Mouse (Mus musculus): Measurements from ENCODE around the gene Cd47. TPM values are rescaled to one million over a fixed set of nuclear protein-coding genes. Genes with fewer than 3 reads are reported as not detected.

Gene Cd47
- 92.0 and 95.1 TPM in 2 replicates for polyA plus RNA-seq (2016; fragmentation: Nextera tagmentation; extraction: Ambion mirVana)

DNA sequence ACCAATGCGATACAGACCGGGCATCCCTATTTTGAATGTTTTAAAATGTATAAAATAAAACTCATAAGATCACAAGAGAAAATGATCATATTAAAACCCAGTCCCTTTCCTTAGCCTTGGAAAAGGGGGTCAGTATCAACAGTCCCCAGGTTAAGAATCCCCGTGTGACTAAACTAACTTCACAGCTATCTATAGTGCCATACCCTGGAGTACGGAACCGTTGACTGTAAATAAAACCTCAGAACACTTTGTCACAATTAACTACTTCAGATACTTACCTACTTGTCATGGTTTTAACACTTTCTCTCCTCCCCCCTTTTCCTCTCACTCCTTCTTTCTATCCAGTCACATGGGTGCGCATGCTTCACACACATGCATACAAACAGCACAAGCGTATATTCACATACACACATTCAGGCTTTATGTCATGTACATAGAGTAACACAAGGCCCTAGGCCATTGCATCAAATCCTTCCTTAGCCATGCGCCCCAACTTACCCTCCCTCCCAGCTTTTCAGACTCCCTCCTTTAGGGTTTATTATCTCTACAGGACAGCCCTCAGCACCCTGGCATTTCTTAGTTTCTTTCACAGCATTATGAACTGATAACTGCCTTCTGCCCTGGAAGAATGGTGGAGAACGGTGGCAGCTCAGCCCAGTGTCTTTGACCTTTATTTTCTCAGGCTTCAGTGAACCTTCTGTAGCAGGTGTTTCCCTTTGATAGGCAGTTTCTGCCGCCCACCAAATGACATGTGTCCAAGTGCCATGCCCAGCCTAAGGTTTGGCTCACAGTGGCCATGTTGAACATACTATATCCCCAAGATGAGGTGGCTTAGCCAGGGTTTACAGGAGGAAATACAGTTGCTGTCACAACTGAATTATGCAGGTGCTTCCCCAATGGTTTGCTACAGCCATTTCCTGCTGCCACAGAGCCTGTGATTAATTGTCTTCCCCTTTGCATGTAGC is at the start of gene Cd47:
TSS of gene Cd47 (plus strand) at position 937 of the 965 bp plus-strand sequence.
- no peaks in the 10 kb centered on the region for H3K36me3 ChIP-seq
- H3K4me1 ChIP-seq = peaks cover 24% of the 10 kb centered on the region
- WGBS = 85% methylated on average over 10 of the region's 10 CpGs
- ATAC-seq (ENCODE audit: low FRiP score) = no peak
- no peaks in the 10 kb centered on the region for H3K27me3 ChIP-seq
- no peaks in the 10 kb centered on the region for H3K9me3 ChIP-seq (replicated peaks)
- no peak within 1 kb of the TSS for H3K4me2 ChIP-seq (replicated peaks)
- H3K27ac ChIP-seq = no peak within 1 kb of the TSS
- no peak within 1 kb of the TSS for H3K9ac ChIP-seq
- no peak within 1 kb of the TSS for H3K4me3 ChIP-seq

DNA sequence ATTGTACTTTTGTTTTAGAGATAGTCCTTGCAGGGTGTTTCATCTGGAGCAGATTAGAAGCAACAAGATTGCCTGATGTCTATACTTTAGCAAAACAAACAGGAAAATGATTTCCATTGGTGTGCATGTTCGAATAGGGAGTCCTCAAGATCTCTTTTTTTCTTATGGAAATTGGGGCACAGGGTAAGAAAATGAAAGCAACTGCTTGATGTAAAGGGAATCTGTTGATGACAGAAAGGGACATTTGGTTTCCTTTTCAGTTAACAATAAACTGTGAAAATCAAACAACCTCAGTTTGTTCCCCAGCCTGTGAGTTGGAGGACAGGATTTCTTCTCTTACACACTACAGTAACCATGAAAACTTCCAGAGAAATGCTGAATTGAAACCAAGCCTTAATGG is 47.4 kb upstream of the Cd47 start:
- Histone ChIP-seq H3K9me3 (replicated peaks) (no peaks in the 10 kb centered on the region), H3K27ac (peak overlapping the region; percentile 60; the same call in 1 of the 2 replicates), H3K4me3 (no peak overlapping the region), H3K27me3 (no peaks in the 10 kb centered on the region), H3K9ac (no peak overlapping the region), H3K4me1 (peaks cover 9% of the 10 kb centered on the region), H3K4me2 (replicated peaks) (no peak overlapping the region), H3K36me3 (no peaks in the 10 kb centered on the region)
- ATAC-seq (ENCODE audit: low FRiP score) = no peak
- 62% methylated on average over 1 of the region's 1 CpGs for WGBS

DNA sequence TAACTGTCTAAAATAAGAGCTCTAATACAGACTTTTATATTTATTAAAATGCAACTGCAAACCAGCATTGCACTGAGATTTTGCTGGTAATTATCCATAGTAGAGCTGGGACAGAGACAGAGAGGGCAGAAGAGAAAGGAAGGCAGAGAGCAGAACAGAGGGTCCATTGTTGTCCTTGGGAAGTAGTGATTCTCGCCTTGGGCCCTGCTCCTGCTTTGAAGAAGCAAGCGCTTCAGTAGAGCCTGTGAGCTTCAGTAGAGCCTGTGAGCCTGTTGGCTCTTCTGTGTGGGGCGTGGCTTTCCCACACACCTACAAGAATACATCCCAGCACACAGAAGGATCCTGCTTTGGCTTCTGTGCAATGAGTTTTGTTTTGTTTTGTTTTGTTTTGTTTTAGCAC is 47.0 kb upstream of the Cd47 start:
- Histone ChIP-seq H3K27me3 (no peaks in the 10 kb centered on the region), H3K4me3 (no peak overlapping the region), H3K9me3 (replicated peaks) (no peaks in the 10 kb centered on the region), H3K4me1 (peaks cover 9% of the 10 kb centered on the region), H3K4me2 (replicated peaks) (no peak overlapping the region), H3K36me3 (no peaks in the 10 kb centered on the region), H3K9ac (no peak overlapping the region), H3K27ac (peak overlapping the region; percentile 60; the same call in 1 of the 2 replicates)
- 29% methylated on average over 3 of the region's 3 CpGs for WGBS
- ATAC-seq (ENCODE audit: low FRiP score) = peak; percentile 81

DNA sequence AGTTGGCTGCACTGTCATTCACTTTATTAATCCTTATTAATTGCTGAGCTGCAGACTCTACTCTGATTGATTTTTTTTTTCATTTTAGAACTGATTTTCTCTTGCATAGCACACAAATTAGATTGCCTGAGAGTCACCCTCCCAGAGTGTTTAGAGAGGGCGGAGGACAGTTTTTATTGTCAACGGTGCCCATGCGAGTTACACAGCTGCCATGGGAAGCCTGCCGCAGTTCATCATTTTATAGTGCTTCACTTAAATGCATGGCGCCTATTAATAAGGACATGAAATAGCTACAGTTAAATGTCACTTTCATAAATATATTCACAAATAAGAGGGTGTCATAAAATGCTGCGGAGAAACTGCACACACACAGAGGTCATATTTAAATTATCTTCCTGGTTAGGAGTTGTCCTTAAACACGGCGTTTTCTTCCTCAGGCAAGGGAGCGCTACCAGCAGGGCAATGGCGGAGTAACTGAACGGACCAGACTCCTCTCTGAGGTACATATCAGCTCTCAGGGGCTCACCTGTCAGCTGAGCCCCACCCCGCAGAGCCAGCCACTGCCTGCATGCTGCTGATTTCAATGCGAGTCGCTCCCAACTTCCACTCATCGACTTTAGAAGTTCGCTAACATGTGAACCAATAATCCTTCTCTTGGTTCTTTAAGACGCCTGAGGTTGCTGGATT is 39.7 kb upstream of the Cd47 start:
- Histone ChIP-seq H3K4me1 (no peaks in the 10 kb centered on the region), H3K27ac (no peak overlapping the region), H3K9ac (no peak overlapping the region), H3K4me2 (replicated peaks) (no peak overlapping the region), H3K36me3 (peaks cover 9% of the 10 kb centered on the region), H3K9me3 (replicated peaks) (no peaks in the 10 kb centered on the region), H3K4me3 (no peak overlapping the region), H3K27me3 (no peaks in the 10 kb centered on the region)
- no peak for ATAC-seq (ENCODE audit: low FRiP score)
- WGBS = 82% methylated on average over 17 of the region's 17 CpGs

DNA sequence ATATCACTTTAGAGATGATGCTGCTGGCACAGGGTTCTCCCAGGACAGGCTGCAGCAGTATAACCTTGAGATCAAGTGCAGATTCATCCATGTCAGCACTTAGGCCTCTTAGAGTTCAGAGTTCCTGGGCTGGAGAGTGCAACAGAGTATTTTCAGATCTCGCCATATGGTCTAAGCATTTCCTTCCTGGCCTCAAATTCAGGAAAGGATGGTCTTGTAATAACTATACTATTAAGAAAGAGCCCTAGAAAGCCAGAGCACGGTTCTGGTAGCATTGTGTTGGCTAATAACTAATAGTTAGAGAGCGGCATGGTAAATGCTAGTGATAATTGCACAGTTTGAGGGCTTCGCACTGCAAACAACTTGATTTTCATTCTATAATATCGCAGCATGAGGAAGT is 38.4 kb upstream of the Cd47 start:
- Histone ChIP-seq H3K27ac (no peak overlapping the region), H3K27me3 (no peaks in the 10 kb centered on the region), H3K36me3 (peaks cover 9% of the 10 kb centered on the region), H3K4me1 (no peaks in the 10 kb centered on the region), H3K9me3 (replicated peaks) (no peaks in the 10 kb centered on the region), H3K4me3 (no peak overlapping the region), H3K9ac (no peak overlapping the region), H3K4me2 (replicated peaks) (no peak overlapping the region)
- 87% methylated on average over 5 of the region's 5 CpGs for WGBS
- ATAC-seq (ENCODE audit: low FRiP score) = no peak

DNA sequence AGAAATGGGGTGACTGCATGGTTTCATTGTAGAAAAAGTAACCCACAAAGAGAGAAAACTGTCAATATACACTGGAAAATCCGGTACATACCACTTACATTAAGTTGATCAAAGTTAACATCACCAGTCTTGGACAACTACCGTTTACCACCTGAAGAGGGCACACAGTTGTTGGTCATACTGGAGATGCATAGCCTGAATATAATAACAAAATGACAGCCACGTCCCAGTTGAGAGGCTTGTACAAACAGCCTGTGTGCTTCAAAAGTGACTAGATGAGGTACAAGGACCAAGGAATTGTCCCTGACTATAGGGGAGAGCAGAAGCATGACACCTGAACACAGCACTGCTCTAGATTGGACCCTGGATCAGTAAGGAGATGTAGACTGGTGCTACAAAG is 34.0 kb upstream of the Cd47 start:
- peaks cover 9% of the 10 kb centered on the region for H3K36me3 ChIP-seq
- H3K9me3 ChIP-seq (replicated peaks) = no peaks in the 10 kb centered on the region
- no peaks in the 10 kb centered on the region for H3K27me3 ChIP-seq
- no peak for ATAC-seq (ENCODE audit: low FRiP score)
- H3K9ac ChIP-seq = no peak overlapping the region
- H3K27ac ChIP-seq = no peak overlapping the region
- no peak overlapping the region for H3K4me3 ChIP-seq
- H3K4me1 ChIP-seq = no peaks in the 10 kb centered on the region
- H3K4me2 ChIP-seq (replicated peaks) = no peak overlapping the region
- 73% methylated on average over 3 of the region's 3 CpGs for WGBS

DNA sequence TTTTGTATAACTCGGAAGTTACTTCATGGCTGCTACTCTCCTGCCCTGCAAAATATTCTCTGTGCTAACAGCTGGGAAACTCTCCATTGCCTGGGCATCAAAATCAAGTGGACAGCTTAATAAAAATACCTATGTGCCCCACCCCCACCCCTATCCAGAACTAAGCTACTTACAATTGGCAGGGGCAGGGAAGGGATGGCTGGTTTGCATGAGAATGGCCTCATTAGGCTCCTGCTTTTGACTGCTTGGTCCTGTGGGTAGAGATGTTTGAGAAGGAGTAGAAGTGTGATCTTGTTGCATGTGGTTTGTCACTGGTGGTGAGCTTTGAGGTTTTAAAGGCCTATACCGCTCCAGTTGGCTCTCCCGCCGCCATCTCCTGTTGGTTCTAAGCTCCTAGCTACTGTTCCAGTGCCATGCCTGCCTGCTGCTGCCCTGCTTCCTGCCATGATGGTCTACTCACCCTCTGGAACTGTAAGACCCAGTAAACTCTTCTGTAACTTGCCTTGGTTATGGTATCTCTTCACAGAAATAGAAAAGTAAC is 31.8 kb upstream of the Cd47 start:
- Histone ChIP-seq H3K27ac (no peak overlapping the region), H3K4me3 (no peak overlapping the region), H3K4me1 (no peaks in the 10 kb centered on the region), H3K36me3 (peaks cover 9% of the 10 kb centered on the region), H3K9ac (no peak overlapping the region), H3K4me2 (replicated peaks) (no peak overlapping the region), H3K9me3 (replicated peaks) (no peaks in the 10 kb centered on the region), H3K27me3 (no peaks in the 10 kb centered on the region)
- no peak for ATAC-seq (ENCODE audit: low FRiP score)
- WGBS = 82% methylated on average over 4 of the region's 4 CpGs

DNA sequence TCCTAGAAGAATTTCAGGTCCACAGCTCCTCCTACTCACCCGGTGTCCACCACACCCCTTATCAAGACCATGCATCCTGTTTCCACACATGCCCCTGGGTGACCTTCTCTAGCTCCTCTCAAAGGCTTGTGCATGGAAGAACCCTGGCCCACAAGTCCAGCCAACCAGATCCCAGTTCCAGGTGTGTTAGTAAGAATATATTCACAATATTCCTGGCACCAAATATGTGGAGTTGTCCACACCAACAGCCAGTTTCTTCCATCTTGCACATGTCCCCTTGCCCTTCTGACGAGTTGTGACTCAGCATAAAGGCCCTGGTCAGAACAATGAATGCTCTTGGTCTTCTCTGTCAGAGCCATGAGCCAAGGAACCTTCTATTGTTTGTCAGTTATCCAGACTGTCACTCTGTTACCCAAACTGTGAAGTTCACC is 30.5 kb upstream of the Cd47 start:
- no peaks in the 10 kb centered on the region for H3K9me3 ChIP-seq (replicated peaks)
- H3K4me1 ChIP-seq = no peaks in the 10 kb centered on the region
- H3K27ac ChIP-seq = no peak overlapping the region
- ATAC-seq (ENCODE audit: low FRiP score) = no peak
- H3K9ac ChIP-seq = no peak overlapping the region
- no peaks in the 10 kb centered on the region for H3K27me3 ChIP-seq
- no peak overlapping the region for H3K4me3 ChIP-seq
- no peak overlapping the region for H3K4me2 ChIP-seq (replicated peaks)
- no peaks in the 10 kb centered on the region for H3K36me3 ChIP-seq
- 84% methylated on average over 2 of the region's 2 CpGs for WGBS

DNA sequence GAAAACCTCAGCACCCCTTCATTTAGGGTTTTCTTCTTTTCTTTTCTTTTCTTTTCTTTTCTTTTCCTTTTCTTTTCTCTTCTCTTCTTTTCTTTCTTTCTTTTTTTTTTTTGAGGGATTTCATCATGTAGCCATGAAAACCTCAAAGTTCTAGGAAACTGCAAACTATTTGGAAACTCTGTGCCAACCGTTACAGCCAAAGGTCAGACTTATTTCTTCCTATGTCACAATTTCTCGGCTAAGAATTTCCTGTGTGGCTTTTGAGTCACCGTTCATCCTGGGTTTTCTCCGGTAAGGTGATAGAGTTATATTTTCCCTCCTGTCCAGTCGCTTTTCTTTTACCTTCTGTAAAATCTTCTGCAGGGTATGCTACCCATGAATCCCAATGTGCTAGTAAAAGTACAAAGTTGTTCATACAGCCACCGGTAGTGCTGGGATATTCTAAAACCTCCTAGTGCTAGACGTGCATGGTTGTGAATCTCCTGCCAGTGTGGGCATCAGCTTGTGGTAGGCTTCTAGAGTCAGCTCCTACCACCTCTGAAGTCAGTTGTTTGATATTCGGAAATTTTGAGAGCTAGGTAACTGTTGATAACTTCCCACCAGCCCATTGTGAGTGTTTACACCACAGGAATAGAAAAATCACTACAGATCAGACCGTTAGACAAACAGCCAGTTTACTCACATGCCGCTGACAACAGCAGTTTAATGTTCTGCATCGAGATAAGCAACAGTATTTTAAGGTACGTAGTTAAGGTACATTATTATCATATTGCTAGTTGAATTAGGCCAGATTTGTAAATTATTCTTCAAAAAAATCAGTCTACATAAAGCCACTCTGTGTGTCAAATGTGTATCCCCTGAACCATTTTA is 29.8 kb upstream of the Cd47 start:
- H3K9ac ChIP-seq = no peak overlapping the region
- no peak for ATAC-seq (ENCODE audit: low FRiP score)
- H3K4me3 ChIP-seq = no peak overlapping the region

DNA sequence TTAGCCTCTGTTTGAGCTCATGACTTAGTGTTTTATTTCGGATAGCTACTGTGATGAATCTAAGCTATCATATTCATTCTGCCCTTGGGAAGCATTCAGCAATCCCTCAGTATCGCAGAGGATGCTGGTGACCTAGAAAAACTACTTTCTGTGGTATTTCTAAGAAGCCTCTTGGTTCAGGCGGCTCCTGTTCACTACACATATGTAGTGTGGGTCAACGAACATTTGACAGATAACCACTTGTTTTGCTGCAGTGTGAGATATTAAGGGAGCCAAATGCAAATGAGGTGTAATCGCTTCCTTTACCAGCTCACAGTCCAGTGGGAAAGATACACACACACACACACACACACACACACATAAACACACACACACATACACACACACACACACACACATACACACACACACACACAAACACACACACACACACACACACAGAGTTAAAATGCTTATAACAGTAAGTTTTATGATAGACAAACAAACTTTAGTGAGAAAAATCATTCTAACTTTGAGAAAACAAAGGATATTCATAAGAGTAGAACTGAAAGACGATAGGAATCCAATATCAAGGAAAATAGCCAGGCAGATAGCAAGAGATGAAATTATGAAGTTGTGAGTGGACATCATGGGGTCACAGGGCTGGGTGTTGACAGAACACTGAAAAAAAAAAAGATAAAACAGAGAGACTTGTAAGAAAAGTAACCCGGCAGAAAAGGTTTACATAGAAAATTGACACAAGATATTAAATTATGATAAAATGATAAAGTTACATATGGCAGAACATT is 28.5 kb upstream of the Cd47 start:
- no peaks in the 10 kb centered on the region for H3K4me1 ChIP-seq
- H3K4me2 ChIP-seq (replicated peaks) = no peak overlapping the region
- no peaks in the 10 kb centered on the region for H3K36me3 ChIP-seq
- H3K4me3 ChIP-seq = no peak overlapping the region
- no peaks in the 10 kb centered on the region for H3K27me3 ChIP-seq
- WGBS = 86% methylated on average over 7 of the region's 7 CpGs
- no peak for ATAC-seq (ENCODE audit: low FRiP score)
- H3K9me3 ChIP-seq (replicated peaks) = no peaks in the 10 kb centered on the region
- H3K9ac ChIP-seq = no peak overlapping the region
- H3K27ac ChIP-seq = no peak overlapping the region

More for the DNA sequence above, 29.8 kb upstream of the Cd47 start:
- Histone ChIP-seq H3K4me2 (replicated peaks) (no peak overlapping the region), H3K36me3 (no peaks in the 10 kb centered on the region), H3K27ac (no peak overlapping the region), H3K27me3 (no peaks in the 10 kb centered on the region), H3K4me1 (no peaks in the 10 kb centered on the region), H3K9me3 (replicated peaks) (no peaks in the 10 kb centered on the region)
- 92% methylated on average over 12 of the region's 12 CpGs for whole genome bisulfite sequencing

DNA sequence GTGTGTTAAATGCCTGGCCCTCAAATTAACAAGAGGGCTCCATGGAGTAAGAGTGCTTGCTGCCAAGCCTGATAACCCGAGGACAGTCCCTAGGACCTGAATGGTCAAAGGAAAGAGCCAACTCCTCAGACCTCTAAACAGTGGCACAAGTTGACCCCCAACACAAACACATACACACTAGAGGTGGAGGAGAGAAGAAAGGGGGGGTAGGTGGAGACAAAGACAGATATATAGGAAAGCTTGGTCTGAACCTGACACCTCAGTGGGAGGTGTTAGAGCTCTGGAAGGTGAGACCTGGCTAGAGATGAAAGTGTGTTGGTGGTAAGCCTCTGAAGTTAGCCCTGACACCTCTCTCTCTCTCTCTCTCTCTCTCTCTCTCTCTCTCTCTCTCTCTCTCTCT is 27.8 kb upstream of the Cd47 start:
- H3K36me3 ChIP-seq = no peaks in the 10 kb centered on the region
- no peak overlapping the region for H3K9ac ChIP-seq
- H3K27me3 ChIP-seq = no peaks in the 10 kb centered on the region
- H3K4me2 ChIP-seq (replicated peaks) = no peak overlapping the region
- 59% methylated on average over 1 of the region's 1 CpGs for WGBS
- no peak overlapping the region for H3K4me3 ChIP-seq
- no peaks in the 10 kb centered on the region for H3K9me3 ChIP-seq (replicated peaks)
- no peaks in the 10 kb centered on the region for H3K4me1 ChIP-seq
- ATAC-seq (ENCODE audit: low FRiP score) = no peak
- H3K27ac ChIP-seq = no peak overlapping the region

All from hindbrain, embryonic 12.5 days (tissue).